Mouse (Mus musculus) layer of hippocampus, postnatal 36 days (tissue): ENCODE measurements around the gene Maats1. TPM values are rescaled to one million over a fixed set of nuclear protein-coding genes. Genes with fewer than 3 reads are reported as not detected.

ENCODE experiments used
- DNase-seq, 2 experiments: peaks; one replicate each; pipeline ENCODE4 v3.0.0; 2022
- total RNA-seq, 2 experiments: library from RNA; stranded (reverse); gene quantifications; 2 replicates each; pipeline ENCODE4 v1.2.3; 2021

The Maats1 gene
- total RNA-seq: 1 to 10 TPM in 1 of 2 experiments, under 1 TPM in 1; 0.95 to 1.4 TPM

DNA sequence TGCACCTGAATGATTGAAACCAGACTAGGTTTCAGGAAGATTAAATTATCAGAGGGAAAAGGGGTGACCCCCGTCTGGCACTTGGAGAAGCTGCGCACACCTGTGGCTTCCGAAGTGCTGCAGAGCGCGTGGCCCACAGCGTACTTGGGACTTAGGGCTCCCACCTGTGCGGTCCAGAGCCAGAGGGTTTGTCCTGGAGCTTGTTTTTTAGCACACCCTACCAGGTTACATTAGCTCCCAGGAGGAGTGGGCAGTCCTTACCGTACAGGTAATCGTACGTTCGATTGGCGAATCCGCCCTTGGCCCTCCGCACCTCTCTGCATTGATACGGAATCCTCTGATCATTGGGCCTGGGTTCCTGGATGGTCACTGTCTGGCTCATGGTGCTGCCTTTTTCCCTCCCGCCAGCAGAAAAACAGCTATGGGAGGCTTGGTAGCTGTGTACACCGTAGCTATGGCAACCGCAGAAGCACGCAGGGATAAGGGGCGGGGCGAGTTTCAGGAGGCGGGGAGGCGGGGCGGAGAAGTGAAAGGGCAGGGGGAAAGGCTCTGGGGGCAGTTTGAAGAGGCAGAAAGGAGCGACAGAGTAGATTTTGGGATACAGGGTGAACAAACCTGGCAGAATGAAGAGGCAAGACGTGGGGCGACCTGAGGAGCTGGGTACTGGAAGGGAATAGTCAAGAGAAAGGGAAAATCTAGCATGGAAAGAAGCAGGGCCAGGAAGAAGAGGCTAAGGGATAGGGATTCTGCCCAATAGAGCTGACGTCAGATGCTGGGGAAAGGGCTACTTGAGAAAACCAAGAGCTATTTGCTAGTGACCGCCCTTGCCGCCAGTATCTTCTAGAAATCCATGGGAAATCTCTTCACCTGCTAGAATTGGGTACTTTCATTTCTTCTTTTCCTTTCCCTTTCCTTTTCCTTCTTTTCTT, at the start of gene Maats1:
Gene Maats1, minus strand, starts transcription at position 748 of the 929 bp plus-strand sequence.
- DNase-seq: peak; percentile 69 to 70

DNA sequence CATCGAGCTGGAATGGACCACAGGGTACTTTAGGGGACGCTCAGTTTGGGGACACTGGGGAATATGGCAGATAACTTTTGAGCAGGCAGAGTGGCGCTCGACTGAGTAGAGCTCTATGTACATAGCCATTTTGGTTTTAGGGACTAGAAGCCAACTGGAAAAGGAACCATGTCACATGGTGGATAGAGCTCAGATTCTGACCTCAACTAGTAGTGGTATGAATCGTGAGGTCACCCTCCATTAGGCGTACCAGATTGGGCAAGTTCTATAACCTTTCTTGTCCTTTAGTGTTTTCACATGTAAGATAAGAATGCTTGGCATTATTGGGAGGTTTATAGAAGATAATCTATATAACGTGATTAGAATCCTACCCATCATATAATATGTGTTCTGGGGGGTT, 48.4 kb upstream of the Maats1 start:
- DNase-seq: no peak

DNA sequence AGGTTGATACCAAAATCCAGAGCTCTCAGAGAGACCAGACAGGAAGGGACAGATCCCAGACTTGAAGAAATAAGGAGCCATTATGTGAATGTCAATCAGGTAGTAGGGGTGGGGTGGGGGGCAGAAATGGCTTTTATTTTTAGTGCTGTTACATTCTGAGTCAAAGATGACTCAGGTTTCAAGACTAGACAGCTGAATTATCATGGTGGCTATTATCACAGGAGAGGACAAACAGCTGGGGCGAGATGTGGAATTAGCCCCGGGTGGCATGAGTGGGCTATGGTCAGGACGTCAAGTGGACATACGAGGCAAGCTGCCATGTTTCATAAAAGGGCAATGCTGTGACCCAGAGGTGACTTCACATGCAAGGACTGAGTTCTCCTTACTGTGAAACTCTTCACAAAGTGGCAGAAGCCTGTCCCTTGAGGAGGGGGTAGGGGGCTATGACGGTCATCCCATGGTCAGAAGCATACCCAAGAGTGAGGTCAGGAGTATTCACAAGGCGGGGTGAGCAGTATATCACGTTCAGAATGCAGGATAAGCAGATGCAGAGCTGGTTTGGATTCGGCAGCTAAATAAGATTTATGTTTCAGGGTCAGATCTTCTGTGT, 47.4 kb upstream of the Maats1 start:
- DNase-seq: no peak

DNA sequence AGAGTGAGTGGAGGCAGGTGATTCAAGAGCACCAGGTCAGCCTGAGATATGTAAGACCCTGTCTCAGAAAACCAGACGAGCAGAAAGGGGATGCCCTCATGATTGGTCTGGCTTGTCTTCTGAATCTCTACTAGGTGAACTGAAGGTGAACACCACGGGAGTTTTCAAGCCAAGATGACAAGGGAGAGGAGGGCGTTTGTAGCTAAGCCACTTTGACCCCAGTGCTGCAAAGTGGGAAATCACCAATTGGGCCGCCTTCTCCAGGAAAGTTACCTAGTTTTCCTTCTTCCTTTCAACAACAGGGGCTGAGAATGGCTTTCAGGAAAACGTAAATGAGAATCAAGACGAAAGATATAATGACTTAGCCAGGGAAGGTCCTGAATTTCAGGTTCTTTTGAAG, 46.8 kb upstream of the Maats1 start:
- DNase-seq: no peak

DNA sequence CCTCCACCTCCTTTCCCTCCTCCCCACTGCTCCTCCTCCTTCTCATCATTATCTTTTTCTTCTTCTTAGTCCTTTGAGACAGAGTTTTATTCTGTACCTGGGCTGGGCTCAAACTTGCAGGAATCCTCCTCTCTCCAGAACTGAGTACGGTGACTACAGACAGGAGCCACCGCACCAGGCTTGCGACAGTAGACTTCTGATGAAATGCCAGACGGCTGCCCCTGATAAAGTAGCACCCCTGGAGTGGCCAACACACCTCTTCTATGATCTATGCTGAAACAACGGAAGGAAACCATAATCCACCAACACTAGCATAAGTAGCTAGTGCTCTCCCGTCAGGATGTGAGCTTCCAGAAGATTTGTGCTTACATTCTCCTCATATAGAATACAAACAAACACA, 45.4 kb upstream of the Maats1 start:
- DNase-seq: no peak

DNA sequence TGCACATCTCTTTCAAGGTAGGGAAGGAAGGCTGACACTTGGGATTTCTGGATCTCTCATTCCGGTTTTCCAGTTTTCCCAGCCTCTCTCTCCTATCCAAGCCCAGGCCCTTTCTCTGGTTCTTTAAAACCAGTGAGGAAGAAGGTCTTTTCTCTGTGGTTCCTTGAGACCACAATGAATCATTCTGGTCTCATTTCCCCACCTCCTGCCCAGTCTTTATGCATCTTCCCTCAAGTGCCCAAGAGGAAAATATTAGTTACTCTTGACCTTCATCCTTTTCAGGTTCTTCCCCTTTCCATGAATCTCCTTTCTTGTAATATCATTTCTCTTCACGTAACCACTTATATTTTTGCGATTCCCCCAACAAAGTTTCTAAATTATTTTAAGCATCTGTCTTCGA, 43.8 kb upstream of the Maats1 start:
- DNase-seq: no peak

DNA sequence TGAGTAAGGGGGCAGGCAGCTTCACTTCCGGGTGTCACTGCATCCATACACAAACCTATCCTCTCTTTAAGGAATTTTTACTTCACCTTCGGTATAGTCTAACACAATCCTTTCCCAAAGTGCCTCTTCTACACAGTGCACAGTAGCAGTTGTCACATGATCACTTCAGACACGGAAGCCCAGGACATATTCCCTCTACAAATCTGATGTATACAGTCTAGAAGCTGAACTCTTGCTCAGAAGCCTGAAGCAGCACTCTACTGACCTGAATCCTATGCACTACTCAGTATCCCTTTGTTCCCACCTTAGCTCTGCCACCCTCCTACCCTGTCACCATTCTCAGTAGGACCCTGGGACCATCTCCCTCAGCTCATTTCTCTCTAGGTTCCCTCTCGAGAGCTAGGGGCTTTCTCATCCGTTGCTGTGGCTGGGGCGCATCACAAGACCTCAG, 43.3 kb upstream of the Maats1 start:
- no peak for DNase-seq

DNA sequence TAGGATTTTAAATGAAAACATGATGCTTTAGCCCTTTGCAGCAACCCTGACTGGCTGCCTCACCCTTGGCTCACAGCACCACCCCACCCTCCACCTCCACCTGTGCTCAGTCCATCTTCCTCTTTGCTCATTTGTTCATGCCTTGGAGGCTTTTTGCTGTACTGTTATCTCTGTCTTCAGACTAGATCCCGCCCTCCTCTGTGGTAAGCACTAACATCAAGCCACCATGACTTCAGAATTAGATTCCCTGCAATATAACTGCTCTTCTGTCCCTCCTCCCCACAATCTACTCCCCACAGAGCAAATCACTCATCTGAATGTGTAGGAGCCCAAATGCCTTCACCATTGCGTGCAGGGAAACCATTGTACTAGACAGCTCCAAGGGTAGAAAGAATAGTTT, 41.7 kb upstream of the Maats1 start:
- no peak for DNase-seq

DNA sequence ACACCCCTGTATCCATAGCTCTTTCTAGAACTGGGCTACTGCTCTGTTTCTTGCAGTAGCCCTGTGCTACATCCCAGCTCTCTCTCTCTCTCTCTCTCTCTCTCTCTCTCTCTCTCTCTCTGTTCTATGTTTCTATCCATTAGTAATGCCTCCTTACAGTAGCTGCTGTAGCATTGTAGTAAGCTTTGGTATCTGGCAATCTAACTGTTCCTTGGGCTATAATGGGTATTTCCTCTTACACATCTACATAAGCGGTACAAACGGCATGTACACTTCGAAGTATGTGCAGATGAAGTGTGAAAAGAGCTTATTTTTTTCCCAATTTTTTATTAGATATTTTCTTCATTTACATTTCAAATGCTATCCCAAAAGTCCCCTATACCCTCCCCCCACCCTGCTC, 38.0 kb upstream of the Maats1 start:
- DNase-seq: no peak

DNA sequence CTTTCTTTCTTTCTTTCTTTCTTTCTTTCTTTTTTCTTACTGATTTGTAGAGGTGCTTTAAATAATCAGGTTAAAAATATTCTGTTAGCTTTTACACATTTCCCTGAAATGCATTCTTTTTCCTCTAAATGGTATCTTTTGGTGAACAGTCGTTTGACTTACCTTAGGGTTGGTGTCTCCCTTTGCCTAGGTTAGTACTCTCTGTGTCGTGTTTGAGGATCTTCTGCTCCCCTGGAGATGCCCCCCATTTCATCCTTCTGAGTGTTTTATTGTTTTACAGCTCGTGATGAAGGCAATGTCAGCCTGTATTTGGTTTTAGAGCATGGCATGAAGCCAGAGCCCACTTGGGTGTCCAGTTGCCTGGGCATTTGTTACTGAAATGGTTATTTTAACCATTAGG, 37.5 kb upstream of the Maats1 start:
- DNase-seq: no peak

DNA sequence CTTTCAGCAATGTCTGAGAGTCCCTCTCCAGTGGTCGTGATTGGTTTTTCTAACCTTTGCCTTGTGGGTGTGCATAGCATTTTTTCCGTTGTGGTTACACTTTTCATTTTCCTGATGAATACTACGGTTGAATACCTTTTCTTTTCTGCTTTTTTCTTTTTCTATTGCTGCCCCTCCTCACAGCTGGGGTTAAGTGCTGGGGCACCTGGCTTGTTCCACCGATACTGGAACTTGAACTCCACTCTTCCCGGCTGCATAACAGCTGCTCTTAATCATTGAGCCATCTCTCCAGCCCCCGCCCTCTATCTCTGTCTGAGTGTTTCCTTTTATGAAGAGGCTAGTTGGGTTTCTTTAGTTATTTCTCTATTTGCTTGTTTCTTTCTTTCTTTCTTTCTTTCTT, 37.1 kb upstream of the Maats1 start:
- no peak for DNase-seq

DNA sequence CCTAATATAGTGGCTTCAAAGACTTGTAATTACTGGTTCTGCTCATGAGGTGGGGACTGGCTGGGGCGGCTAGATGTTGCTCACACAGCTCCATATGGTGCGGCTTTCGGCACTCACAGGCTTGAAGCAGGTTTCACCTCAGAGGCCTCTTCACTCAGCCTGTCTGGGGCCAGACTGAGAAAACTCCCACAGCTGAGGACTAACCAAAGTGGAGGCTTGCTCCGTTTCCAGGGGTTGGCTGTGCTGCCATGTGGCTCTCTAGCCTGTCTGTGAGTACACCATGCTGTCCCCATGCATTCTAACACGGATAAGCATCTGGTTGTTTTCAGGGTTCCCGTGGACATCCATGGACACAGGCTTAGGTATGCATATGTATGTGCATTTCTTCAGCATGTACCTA, 36.6 kb upstream of the Maats1 start:
- DNase-seq: no peak

DNA sequence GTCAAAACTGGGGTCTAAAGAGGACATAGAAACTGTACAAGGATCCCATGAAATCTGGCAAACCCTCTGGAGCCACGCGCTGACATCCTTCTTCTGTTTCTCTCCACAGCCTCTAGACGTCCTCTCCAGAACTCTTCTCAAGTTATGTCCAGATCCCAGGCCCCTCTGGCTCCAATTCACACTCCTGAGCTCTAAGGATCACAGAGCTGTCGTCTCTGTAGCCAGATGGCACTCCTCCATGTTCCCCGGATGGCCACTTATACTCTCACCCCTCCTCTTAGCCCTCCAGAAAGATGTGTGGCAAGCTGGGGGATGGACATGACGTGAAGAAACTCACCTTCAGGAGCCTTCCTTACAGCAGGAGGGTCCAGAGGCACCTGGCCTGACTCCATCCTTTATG, 35.6 kb upstream of the Maats1 start:
- no peak for DNase-seq

DNA sequence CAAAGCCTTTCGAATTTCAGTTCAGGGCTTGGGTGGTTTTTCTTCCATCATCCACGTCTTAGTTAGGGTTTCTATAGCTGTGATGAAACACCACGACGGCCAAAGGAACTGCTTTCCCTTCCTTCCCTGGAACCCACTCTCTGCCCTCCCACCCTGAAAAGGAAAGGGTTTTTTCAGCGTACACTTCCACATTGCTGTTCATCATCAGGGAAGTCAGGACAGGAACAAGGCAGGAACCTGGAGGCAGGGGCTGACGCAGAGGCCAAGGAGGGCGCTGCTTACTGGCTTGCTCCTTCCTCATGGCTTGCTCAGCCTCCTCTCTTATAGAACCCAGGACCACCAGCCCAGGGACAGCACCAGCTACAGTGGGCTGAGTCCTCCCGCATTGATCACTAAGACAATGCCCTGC, 34.9 kb upstream of the Maats1 start:
- DNase-seq: no peak

DNA sequence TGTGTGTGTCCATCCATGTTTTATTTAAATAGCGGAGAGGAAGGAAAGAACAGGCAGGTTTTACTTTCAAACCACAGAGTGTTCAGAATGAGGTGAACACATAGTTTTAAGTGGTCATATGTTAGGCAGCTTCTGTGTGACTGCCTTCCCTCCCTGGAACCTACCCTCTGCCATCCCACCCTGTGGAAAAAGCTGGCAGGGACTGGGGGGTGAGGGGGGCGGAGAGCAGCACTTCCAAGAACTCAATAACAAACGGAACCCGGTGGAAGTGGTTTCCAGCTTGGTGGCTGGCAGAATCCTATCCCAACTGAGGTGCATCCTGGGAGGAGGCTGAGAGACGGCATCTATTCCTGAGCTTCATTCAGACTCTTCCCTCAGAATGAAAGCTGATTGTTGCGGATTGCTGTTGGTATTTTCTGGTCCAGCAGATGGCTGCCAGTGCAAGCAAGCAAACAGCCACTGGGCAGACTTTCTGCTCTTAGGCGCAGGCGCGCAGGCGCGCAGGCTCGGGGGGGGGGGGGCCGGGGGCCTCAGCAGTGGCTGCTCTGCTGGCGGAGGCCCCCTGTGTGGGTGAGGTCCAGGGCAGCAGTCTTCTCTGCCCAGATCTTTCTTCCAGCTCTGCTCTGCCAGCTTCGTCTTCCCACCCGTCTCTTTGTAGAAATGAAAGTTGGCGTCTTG, 34.4 kb upstream of the Maats1 start:
- DNase-seq: peak; percentile 42 to 58

DNA sequence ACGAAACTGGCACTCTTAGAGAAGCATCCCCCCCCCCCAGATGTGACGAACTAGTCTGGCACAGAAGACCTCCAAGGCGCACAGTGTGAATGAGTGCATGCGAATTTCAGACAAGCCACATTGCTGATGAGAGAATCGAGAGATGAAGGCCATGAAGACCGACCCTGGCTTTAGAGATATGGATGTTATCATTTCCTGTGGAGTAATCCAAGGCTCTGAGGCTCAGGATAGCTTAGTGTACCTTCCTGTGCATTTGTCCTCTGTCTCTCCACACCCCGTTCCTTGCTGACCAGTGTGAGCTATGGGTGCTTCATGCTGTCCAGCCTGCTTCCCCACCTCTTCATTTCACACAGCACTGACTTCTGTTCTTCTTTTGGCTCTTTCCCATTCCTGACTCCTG, 33.2 kb upstream of the Maats1 start:
- no peak for DNase-seq

DNA sequence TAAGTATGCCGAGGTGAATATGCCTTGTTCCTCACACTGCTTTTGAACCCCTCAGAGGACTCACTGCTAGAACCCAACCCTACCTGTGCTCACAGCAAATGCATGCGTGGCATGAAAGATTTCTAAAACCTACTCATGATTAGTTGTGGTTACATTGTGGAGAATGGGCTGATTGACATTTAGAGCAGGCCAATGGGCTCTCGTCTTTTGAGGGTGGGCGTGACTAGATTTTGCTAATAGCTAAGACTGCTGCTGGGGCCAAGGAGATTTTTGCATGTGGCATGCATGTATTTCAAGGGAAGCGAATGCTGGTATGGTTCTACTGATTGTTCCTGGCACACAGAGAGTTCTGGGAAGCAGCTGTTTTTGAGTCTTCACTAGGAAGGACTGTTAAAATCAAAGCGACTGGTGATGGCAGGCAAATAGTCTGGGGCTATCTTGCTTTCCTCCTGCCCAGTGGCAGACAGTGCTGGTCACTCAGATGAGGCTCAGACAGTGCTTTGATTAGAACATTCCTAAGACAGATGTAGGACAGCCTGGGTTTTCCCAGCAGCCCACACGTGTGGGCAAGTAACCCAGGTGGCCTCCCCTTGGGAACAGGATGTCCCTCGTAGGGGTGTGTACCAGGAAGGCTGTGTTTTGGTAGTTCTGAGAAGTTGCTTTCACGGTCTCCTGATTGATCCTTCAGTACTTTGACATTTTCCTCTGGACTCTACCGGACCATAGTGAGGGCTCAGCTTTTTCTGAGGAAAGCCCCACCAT, 32.6 kb upstream of the Maats1 start:
- no peak for DNase-seq

DNA sequence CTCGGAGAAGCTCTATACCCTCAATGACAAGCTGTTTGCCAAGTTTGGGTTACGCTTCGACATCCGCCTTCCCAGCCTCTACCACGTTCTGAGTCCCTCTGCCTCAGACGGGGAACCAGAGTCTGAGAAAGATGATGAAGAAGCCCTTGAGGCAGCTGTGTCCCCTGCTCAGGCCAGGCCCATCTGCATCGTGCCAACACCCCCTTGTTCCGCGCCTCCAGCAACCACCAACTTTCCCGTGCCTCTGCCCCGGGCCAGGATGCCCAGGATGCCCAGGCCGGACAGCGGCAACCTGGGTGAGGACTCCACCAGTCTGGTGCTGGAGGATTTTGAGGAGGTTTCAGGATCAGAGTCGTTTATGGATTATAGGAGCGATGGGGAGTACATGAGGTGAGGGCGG, 32.0 kb upstream of the Maats1 start:
- no peak for DNase-seq

DNA sequence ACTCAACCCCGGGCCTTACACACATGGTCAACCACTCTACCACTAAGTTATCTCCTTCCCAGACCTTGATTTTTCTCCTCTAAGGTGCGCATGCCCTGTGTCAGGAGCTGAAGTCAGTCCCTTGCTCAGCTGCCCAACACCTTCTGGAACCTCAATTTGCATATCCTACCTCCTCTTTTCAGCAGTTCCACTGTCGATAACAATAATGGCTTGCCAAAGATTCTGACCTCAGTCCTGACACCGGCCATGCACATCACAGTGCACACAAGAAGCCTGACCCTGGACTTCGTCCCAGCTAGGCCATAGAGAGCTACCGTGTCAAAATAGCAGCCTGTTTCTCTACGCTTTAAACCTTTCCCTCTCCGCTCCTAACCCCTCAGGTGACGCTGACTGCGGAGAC, 31.5 kb upstream of the Maats1 start:
- DNase-seq: no peak

DNA sequence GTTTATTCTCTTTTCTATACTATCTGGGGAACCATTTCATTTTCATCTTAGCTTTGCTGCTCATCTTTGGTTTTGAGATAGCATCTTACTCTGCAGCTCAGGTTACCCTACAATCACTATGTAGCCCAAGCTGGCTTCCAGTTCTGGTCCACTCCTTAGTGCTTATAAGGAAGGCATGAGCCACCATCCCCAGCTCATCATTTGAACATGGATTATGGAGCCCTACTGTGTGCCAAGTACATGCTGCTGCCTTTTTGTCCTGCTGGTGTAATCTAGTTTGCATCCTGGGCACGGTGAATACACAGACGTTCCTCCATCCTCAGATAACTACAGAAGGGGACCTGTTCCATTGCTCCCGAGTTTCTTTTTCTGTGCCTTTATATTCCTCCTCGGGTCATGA, 30.9 kb upstream of the Maats1 start:
- DNase-seq: no peak

DNA sequence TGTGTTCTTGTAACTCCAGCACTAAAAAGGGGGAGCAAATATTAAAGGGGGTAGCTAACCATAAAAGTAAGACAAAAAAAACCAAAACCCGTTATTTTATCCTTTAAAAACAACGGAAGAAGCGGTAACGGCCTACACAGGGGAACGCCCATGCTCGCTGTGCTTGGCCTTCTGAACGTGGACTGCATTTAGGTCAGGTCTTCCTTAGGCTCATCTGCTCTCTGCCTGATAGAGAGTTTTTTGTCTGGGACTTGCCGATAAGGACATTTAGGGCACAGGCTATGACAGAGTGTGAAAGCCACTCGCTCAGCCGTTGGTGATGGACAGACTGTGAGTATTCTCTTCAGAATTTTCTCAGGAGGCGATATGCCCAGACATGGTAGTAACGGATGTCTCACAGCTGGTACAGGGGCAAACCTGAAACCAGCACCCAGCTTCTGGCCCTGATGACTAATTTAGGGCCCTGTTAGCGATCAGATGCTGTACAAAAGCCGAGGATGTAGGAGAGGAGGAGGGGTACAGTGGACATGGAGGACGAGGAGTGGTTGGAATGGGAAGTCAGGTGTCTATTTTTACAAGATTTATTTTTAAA, 29.9 kb upstream of the Maats1 start:
- no peak for DNase-seq
